Mouse (Mus musculus): ENCODE results near the gene Pdgfb. TPM values are rescaled to one million over a fixed set of nuclear protein-coding genes. Genes with fewer than 3 reads are reported as not detected.

The Pdgfb gene
- polyA plus RNA-seq, 1 experiment, result 27.2 TPM

- no peak for TF ChIP-seq MYOG (IDR thresholded peaks at IDR 0.05; ENCODE audit: control insufficient read depth, extremely low read depth, insufficient read length)
- no peak for TF ChIP-seq MAX (IDR thresholded peaks at IDR 0.05)
- TF ChIP-seq FOSL1 (IDR thresholded peaks at IDR 0.05; ENCODE audit: insufficient read depth, low read length, poor library complexity, severe bottlenecking), result no peak
- TF ChIP-seq MYOD1 (IDR thresholded peaks at IDR 0.05; ENCODE audit: control insufficient read depth, insufficient read length, low read depth), result no peak
- TF ChIP-seq CTCF (IDR thresholded peaks at IDR 0.05; ENCODE audit: control insufficient read depth, insufficient read depth, insufficient read length), result no peak
- no peak for TF ChIP-seq USF1 (IDR thresholded peaks at IDR 0.05; ENCODE audit: low read depth)
- TF ChIP-seq CEBPB (IDR thresholded peaks at IDR 0.05; ENCODE audit: low read depth), result no peak
- peaks cover 29% of the 10 kb centered on the region for H3K79me2 ChIP-seq (ENCODE audit: control insufficient read depth, insufficient read depth)
- no peaks in the 10 kb centered on the region for H3K27me3 ChIP-seq (ENCODE audit: control insufficient read depth, insufficient read depth, insufficient read length)
- no peaks in the 10 kb centered on the region for H3K36me3 ChIP-seq (ENCODE audit: control insufficient read depth, insufficient read depth)
- no peak overlapping the region for H3ac ChIP-seq (ENCODE audit: control insufficient read depth, insufficient read length, low read depth)
- no peak overlapping the region for H3K4me3 ChIP-seq (ENCODE audit: insufficient read depth, poor library complexity, severe bottlenecking)
- H3K79me3 ChIP-seq (ENCODE audit: low read depth), result peaks cover 15% of the 10 kb centered on the region
Measured at GRCm38 (mm10) chr15:80016563-80017301, 2.0 kb upstream of the Pdgfb start.

DNA sequence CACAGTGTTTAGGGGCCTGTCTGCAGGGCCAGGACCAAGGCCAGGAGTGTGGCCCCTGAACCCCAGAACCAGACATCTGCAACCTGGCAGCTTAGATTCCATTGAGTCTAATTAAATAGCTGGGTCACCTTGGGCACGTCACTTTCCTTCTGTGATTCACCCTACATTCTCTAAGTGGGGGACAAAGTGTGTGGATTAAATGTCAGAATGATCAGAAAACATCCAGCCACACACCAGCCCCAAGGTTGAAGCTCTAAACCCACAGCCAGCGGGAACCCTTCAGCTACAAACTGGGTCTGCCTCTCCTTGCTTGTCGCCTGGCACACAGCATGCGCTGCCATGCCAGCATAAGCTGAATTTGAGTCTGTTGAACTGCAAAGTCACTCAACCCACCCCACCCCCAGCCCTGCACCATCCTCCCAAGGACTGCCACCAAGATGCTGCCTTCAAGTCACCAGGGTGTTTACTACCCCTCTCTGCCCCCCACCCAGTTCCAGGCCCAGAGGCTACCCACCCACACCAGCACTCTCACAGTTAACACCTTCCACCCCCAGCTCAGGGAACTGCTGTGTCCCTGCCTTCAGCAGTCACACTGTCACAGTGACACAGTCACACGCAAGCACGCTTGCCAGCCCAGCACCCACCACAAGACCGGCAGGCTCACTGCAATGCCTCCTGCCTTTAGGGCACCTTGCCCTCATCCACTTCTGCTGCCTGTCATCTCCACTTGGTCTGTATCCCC, 605 bp upstream of the Pdgfb start:
- H3ac ChIP-seq (ENCODE audit: control insufficient read depth, insufficient read length, low read depth), result no peak overlapping the region
- peaks cover 26% of the 10 kb centered on the region for H3K79me3 ChIP-seq (ENCODE audit: low read depth)
- H3K4me3 ChIP-seq (ENCODE audit: insufficient read depth, poor library complexity, severe bottlenecking), result no peak overlapping the region
- TF ChIP-seq MYOG (IDR thresholded peaks at IDR 0.05; ENCODE audit: control insufficient read depth, extremely low read depth, insufficient read length) (no peak), MYOD1 (IDR thresholded peaks at IDR 0.05; ENCODE audit: control insufficient read depth, insufficient read length, low read depth) (no peak), CTCF (IDR thresholded peaks at IDR 0.05; ENCODE audit: control insufficient read depth, insufficient read depth, insufficient read length) (no peak), MAX (IDR thresholded peaks at IDR 0.05) (no peak), CEBPB (IDR thresholded peaks at IDR 0.05; ENCODE audit: low read depth) (no peak), USF1 (IDR thresholded peaks at IDR 0.05; ENCODE audit: low read depth) (no peak), FOSL1 (IDR thresholded peaks at IDR 0.05; ENCODE audit: insufficient read depth, low read length, poor library complexity, severe bottlenecking) (no peak)
- no peaks in the 10 kb centered on the region for H3K27me3 ChIP-seq (ENCODE audit: control insufficient read depth, insufficient read depth, insufficient read length)
- H3K36me3 ChIP-seq (ENCODE audit: control insufficient read depth, insufficient read depth), result no peaks in the 10 kb centered on the region
- H3K79me2 ChIP-seq (ENCODE audit: control insufficient read depth, insufficient read depth), result peaks cover 42% of the 10 kb centered on the region

DNA sequence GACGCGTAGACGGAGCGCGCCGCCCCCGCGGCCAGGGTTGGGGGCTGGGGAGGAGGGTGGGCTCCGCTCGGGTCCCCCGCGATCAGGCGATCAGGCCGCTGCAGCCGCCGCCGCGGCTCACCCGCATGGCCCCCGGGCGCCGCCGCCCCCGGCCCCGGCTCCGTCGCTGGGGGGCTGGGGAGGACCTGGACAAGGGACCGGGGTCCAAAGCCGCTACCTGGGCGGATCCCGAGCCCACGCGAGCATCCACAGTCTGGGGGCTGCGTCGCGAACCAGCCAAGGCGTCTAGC, 801 bp downstream of the Pdgfb start:
- H3K79me2 ChIP-seq (ENCODE audit: control insufficient read depth, insufficient read depth), result peaks cover 56% of the 10 kb centered on the region
- H3K36me3 ChIP-seq (ENCODE audit: control insufficient read depth, insufficient read depth), result peaks cover 9% of the 10 kb centered on the region
- H3ac ChIP-seq (ENCODE audit: control insufficient read depth, insufficient read length, low read depth), result peak overlapping the region; percentile 88
- H3K79me3 ChIP-seq (ENCODE audit: low read depth), result peaks cover 32% of the 10 kb centered on the region
- no peaks in the 10 kb centered on the region for H3K27me3 ChIP-seq (ENCODE audit: control insufficient read depth, insufficient read depth, insufficient read length)
- no peak for TF ChIP-seq USF1 (IDR thresholded peaks at IDR 0.05; ENCODE audit: low read depth)
- TF ChIP-seq FOSL1 (IDR thresholded peaks at IDR 0.05; ENCODE audit: insufficient read depth, low read length, poor library complexity, severe bottlenecking), result no peak
- no peak for TF ChIP-seq MYOG (IDR thresholded peaks at IDR 0.05; ENCODE audit: control insufficient read depth, extremely low read depth, insufficient read length)
- TF ChIP-seq CEBPB (IDR thresholded peaks at IDR 0.05; ENCODE audit: low read depth), result no peak
- no peak for TF ChIP-seq MAX (IDR thresholded peaks at IDR 0.05)
- TF ChIP-seq MYOD1 (IDR thresholded peaks at IDR 0.05; ENCODE audit: control insufficient read depth, insufficient read length, low read depth), result no peak
- no peak for TF ChIP-seq CTCF (IDR thresholded peaks at IDR 0.05; ENCODE audit: control insufficient read depth, insufficient read depth, insufficient read length)
- H3K4me3 ChIP-seq (ENCODE audit: insufficient read depth, poor library complexity, severe bottlenecking), result peak overlapping the region; percentile 89

DNA sequence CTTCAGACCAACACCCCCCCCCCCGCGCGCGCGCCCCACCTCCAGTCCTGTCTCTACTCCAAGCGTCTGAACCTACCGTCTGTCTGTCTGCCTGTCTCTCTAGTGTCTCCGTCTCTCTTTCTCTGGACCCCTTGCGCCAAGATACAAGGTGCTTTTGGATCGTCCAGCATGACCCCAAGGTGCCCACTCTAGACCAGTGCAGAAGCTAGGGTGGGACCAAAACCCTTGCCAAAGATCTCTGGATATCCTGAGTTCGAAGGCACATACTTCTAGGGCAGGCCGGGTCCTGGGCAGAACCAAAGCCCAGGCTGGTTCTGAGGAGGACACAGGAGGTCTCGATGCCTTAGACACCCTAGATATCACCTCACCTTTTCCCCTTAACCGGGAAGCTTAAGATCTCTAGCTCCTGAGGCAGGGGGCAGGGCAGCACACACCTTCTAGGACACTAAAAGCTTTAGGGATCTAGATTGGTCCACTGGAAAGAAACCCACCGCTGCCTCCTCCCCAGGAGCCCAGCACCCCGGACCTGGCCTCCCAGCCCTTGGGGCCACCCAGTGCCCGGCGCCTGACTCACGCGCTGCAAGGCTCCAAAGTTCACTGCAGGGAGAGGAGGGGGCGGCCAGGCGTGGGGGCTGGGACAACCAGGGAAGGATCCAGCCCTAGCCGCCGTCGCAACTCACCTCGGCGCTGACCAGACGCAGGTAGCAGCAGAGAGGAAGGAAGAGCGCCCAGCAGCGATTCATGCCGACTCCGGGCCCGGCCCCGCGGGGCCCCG, 1.3 kb downstream of the Pdgfb start:
- peak overlapping the region; percentile 88 for H3ac ChIP-seq (ENCODE audit: control insufficient read depth, insufficient read length, low read depth)
- no peak for TF ChIP-seq MAX (IDR thresholded peaks at IDR 0.05)
- TF ChIP-seq MYOD1 (IDR thresholded peaks at IDR 0.05; ENCODE audit: control insufficient read depth, insufficient read length, low read depth), result no peak
- no peak for TF ChIP-seq FOSL1 (IDR thresholded peaks at IDR 0.05; ENCODE audit: insufficient read depth, low read length, poor library complexity, severe bottlenecking)
- TF ChIP-seq MYOG (IDR thresholded peaks at IDR 0.05; ENCODE audit: control insufficient read depth, extremely low read depth, insufficient read length), result no peak
- TF ChIP-seq USF1 (IDR thresholded peaks at IDR 0.05; ENCODE audit: low read depth), result no peak
- no peak for TF ChIP-seq CTCF (IDR thresholded peaks at IDR 0.05; ENCODE audit: control insufficient read depth, insufficient read depth, insufficient read length)
- TF ChIP-seq CEBPB (IDR thresholded peaks at IDR 0.05; ENCODE audit: low read depth), result no peak
- no peaks in the 10 kb centered on the region for H3K27me3 ChIP-seq (ENCODE audit: control insufficient read depth, insufficient read depth, insufficient read length)
- H3K36me3 ChIP-seq (ENCODE audit: control insufficient read depth, insufficient read depth), result peaks cover 14% of the 10 kb centered on the region
- peak overlapping the region; percentile 89 for H3K4me3 ChIP-seq (ENCODE audit: insufficient read depth, poor library complexity, severe bottlenecking)
- peaks cover 61% of the 10 kb centered on the region for H3K79me2 ChIP-seq (ENCODE audit: control insufficient read depth, insufficient read depth)
- H3K79me3 ChIP-seq (ENCODE audit: low read depth), result peaks cover 32% of the 10 kb centered on the region

DNA sequence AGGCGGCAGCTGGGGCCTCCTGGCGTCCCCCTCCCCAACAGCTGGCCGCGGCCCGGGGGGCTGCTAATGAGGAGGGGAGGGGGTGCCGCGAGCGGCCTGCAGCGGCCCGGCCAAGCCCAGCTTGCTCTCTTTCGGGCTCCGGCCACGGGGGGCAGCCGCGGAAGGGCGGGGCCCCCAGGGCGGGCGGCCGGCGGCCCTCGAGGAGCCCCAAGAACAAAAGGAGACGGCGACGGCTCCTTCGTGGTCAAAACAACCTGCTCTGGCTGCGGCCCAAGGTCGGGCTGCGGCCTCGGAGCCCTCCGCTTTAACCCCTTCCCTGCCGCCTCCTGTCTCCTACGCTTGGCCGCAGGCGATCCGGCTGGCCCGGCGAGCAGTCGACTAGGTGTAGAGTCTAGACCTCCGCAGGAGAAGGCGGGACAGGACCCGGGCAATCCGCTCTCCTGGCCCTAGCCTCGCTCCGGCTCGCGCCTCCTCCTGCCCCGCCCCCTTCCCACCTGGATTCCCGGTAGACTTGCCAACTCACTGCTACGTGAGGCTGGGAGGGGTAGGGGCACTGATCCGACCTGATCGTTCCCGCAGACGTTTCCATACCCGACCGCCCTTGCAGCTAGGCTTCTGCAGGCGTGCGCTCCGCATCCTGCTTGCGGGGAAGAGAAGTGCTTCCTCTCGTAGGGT, 2.1 kb downstream of the Pdgfb start:
- H3K79me3 ChIP-seq (ENCODE audit: low read depth), result peaks cover 34% of the 10 kb centered on the region
- peak overlapping the region; percentile 88 for H3ac ChIP-seq (ENCODE audit: control insufficient read depth, insufficient read length, low read depth)
- TF ChIP-seq CEBPB (IDR thresholded peaks at IDR 0.05; ENCODE audit: low read depth) (no peak), FOSL1 (IDR thresholded peaks at IDR 0.05; ENCODE audit: insufficient read depth, low read length, poor library complexity, severe bottlenecking) (no peak), USF1 (IDR thresholded peaks at IDR 0.05; ENCODE audit: low read depth) (no peak), MYOD1 (IDR thresholded peaks at IDR 0.05; ENCODE audit: control insufficient read depth, insufficient read length, low read depth) (no peak)
- H3K36me3 ChIP-seq (ENCODE audit: control insufficient read depth, insufficient read depth), result peaks cover 20% of the 10 kb centered on the region
- peaks cover 69% of the 10 kb centered on the region for H3K79me2 ChIP-seq (ENCODE audit: control insufficient read depth, insufficient read depth)
- peak overlapping the region; percentile 89 for H3K4me3 ChIP-seq (ENCODE audit: insufficient read depth, poor library complexity, severe bottlenecking)
- H3K27me3 ChIP-seq (ENCODE audit: control insufficient read depth, insufficient read depth, insufficient read length), result no peaks in the 10 kb centered on the region
